Mouse (Mus musculus): ENCODE data around the gene F3. TPM values are rescaled to one million over a fixed set of nuclear protein-coding genes. Genes with fewer than 3 reads are reported as not detected.

The F3 gene
- total RNA-seq, 1 experiment = 57.8 TPM

GRCm38 (mm10) chr3:121693001-121693730 is 30.2 kb upstream of the F3 start:
- no peaks in the 10 kb centered on the region for H3K9me3 ChIP-seq (ENCODE audit: control insufficient read depth, insufficient read depth, low read depth, low read length)
- H3K9ac ChIP-seq (ENCODE audit: insufficient read depth, low read depth, low read length, poor library complexity, severe bottlenecking) = no peak overlapping the region
- no peaks in the 10 kb centered on the region for H3K4me1 ChIP-seq (ENCODE audit: control insufficient read depth in 2 of 2, insufficient read depth in 2 of 2, low read length in 2 of 2, poor library complexity in 1 of 2)
- no peak for DNase-seq (ENCODE audit: low read depth, low spot score)
- no peak overlapping the region for H3K27ac ChIP-seq (ENCODE audit: insufficient read depth, low read depth, low read length, poor library complexity, severe bottlenecking)
- no peaks in the 10 kb centered on the region for H3K36me3 ChIP-seq (ENCODE audit: control insufficient read depth, insufficient read depth, low read length, poor library complexity, severe bottlenecking)
- in situ Hi-C loops (cut with MboI; ENCODE audit: low sequenced_read_pairs in 2 of 2, unreplicated experiment in 2 of 2) = no loop called here
- TF ChIP-seq MAFK (IDR thresholded peaks at IDR 0.05; ENCODE audit: insufficient read depth, low read depth, low read length) = no peak
- no peak for TF ChIP-seq ZC3H11A (IDR thresholded peaks at IDR 0.05; ENCODE audit: borderline replicate concordance, low read depth, low read length)
- no peak for TF ChIP-seq CHD2 (IDR thresholded peaks at IDR 0.05; ENCODE audit: low read depth, low read length)
- no peak for TF ChIP-seq HCFC1 (IDR thresholded peaks at IDR 0.05; ENCODE audit: borderline replicate concordance, insufficient read depth, low read length)
- no peak for TF ChIP-seq ZNF384 (IDR thresholded peaks at IDR 0.05; ENCODE audit: low read depth, low read length)
- no peak overlapping the region for H3K4me3 ChIP-seq (ENCODE audit: insufficient read depth in 1 of 2, low read depth in 1 of 2, low read length in 2 of 2, poor library complexity in 1 of 2, severe bottlenecking in 1 of 2)

GRCm38 (mm10) chr3:121693746-121694145 is 29.6 kb upstream of the F3 start:
- in situ Hi-C loops (cut with MboI; ENCODE audit: low sequenced_read_pairs in 2 of 2, unreplicated experiment in 2 of 2) = no loop called here

GRCm38 (mm10) chr3:121697169-121697568 is 26.2 kb upstream of the F3 start:
- no peak for TF ChIP-seq CHD2 (IDR thresholded peaks at IDR 0.05; ENCODE audit: low read depth, low read length)
- no peak for TF ChIP-seq ZC3H11A (IDR thresholded peaks at IDR 0.05; ENCODE audit: borderline replicate concordance, low read depth, low read length)
- no peak for TF ChIP-seq MAFK (IDR thresholded peaks at IDR 0.05; ENCODE audit: insufficient read depth, low read depth, low read length)
- no peaks in the 10 kb centered on the region for H3K4me1 ChIP-seq (ENCODE audit: control insufficient read depth in 2 of 2, insufficient read depth in 2 of 2, low read length in 2 of 2, poor library complexity in 1 of 2)
- H3K9ac ChIP-seq (ENCODE audit: insufficient read depth, low read depth, low read length, poor library complexity, severe bottlenecking) = no peak overlapping the region
- H3K27ac ChIP-seq (ENCODE audit: insufficient read depth, low read depth, low read length, poor library complexity, severe bottlenecking) = no peak overlapping the region
- no peaks in the 10 kb centered on the region for H3K9me3 ChIP-seq (ENCODE audit: control insufficient read depth, insufficient read depth, low read depth, low read length)
- DNase-seq (ENCODE audit: low read depth, low spot score) = no peak
- in situ Hi-C loops (cut with MboI; ENCODE audit: low sequenced_read_pairs in 2 of 2, unreplicated experiment in 2 of 2) = no loop called here
- H3K4me3 ChIP-seq (ENCODE audit: insufficient read depth in 1 of 2, low read depth in 1 of 2, low read length in 2 of 2, poor library complexity in 1 of 2, severe bottlenecking in 1 of 2) = no peak overlapping the region
- H3K36me3 ChIP-seq (ENCODE audit: control insufficient read depth, insufficient read depth, low read length, poor library complexity, severe bottlenecking) = no peaks in the 10 kb centered on the region

More at GRCm38 (mm10) chr3:121693746-121694145, 29.6 kb upstream of the F3 start:
- no peak overlapping the region for H3K9ac ChIP-seq (ENCODE audit: insufficient read depth, low read depth, low read length, poor library complexity, severe bottlenecking)
- H3K27ac ChIP-seq (ENCODE audit: insufficient read depth, low read depth, low read length, poor library complexity, severe bottlenecking) = no peak overlapping the region
- DNase-seq (ENCODE audit: low read depth, low spot score) = no peak
- no peaks in the 10 kb centered on the region for H3K4me1 ChIP-seq (ENCODE audit: control insufficient read depth in 2 of 2, insufficient read depth in 2 of 2, low read length in 2 of 2, poor library complexity in 1 of 2)
- no peaks in the 10 kb centered on the region for H3K36me3 ChIP-seq (ENCODE audit: control insufficient read depth, insufficient read depth, low read length, poor library complexity, severe bottlenecking)
- H3K9me3 ChIP-seq (ENCODE audit: control insufficient read depth, insufficient read depth, low read depth, low read length) = no peaks in the 10 kb centered on the region
- H3K4me3 ChIP-seq (ENCODE audit: insufficient read depth in 1 of 2, low read depth in 1 of 2, low read length in 2 of 2, poor library complexity in 1 of 2, severe bottlenecking in 1 of 2) = no peak overlapping the region
- TF ChIP-seq HCFC1 (IDR thresholded peaks at IDR 0.05; ENCODE audit: borderline replicate concordance, insufficient read depth, low read length) (no peak), CHD2 (IDR thresholded peaks at IDR 0.05; ENCODE audit: low read depth, low read length) (no peak), ZC3H11A (IDR thresholded peaks at IDR 0.05; ENCODE audit: borderline replicate concordance, low read depth, low read length) (no peak), ZNF384 (IDR thresholded peaks at IDR 0.05; ENCODE audit: low read depth, low read length) (no peak), MAFK (IDR thresholded peaks at IDR 0.05; ENCODE audit: insufficient read depth, low read depth, low read length) (no peak)

GRCm38 (mm10) chr3:121699401-121699800 is 23.9 kb upstream of the F3 start:
- TF ChIP-seq HCFC1 (IDR thresholded peaks at IDR 0.05; ENCODE audit: borderline replicate concordance, insufficient read depth, low read length) (no peak), CHD2 (IDR thresholded peaks at IDR 0.05; ENCODE audit: low read depth, low read length) (no peak), MAFK (IDR thresholded peaks at IDR 0.05; ENCODE audit: insufficient read depth, low read depth, low read length) (no peak), ZNF384 (IDR thresholded peaks at IDR 0.05; ENCODE audit: low read depth, low read length) (no peak), ZC3H11A (IDR thresholded peaks at IDR 0.05; ENCODE audit: borderline replicate concordance, low read depth, low read length) (no peak)
- Histone ChIP-seq H3K9me3 (ENCODE audit: control insufficient read depth, insufficient read depth, low read depth, low read length) (no peaks in the 10 kb centered on the region), H3K27ac (ENCODE audit: insufficient read depth, low read depth, low read length, poor library complexity, severe bottlenecking) (no peak overlapping the region), H3K9ac (ENCODE audit: insufficient read depth, low read depth, low read length, poor library complexity, severe bottlenecking) (no peak overlapping the region), H3K36me3 (ENCODE audit: control insufficient read depth, insufficient read depth, low read length, poor library complexity, severe bottlenecking) (no peaks in the 10 kb centered on the region), H3K4me1 (ENCODE audit: control insufficient read depth in 2 of 2, insufficient read depth in 2 of 2, low read length in 2 of 2, poor library complexity in 1 of 2) (no peaks in the 10 kb centered on the region), H3K4me3 (ENCODE audit: insufficient read depth in 1 of 2, low read depth in 1 of 2, low read length in 2 of 2, poor library complexity in 1 of 2, severe bottlenecking in 1 of 2) (no peak overlapping the region)
- no peak for DNase-seq (ENCODE audit: low read depth, low spot score)
- in situ Hi-C loops (cut with MboI; ENCODE audit: low sequenced_read_pairs in 2 of 2, unreplicated experiment in 2 of 2) = no loop called here
